Mouse (Mus musculus) heart, embryonic 10.5 days (tissue): ENCODE results near the gene Apob. TPM values are rescaled to one million over a fixed set of nuclear protein-coding genes. Genes with fewer than 3 reads are reported as not detected.

ENCODE experiments used
- DNase-seq: peaks from one replicate; pipeline ENCODE4 v3.0.0-alpha.2; 2017; ENCODE audit warnings: low spot score
- H3K27ac ChIP-seq: fragments of 300-500 bp; sonication (generic); 2 replicates; pipeline ENCODE4 v1.5.1; 2016; ENCODE audit warnings: mild to moderate bottlenecking
- H3K27me3 ChIP-seq: fragments of 300-500 bp; sonication (generic); 2 replicates; pipeline ENCODE4 v1.6.1; 2016; ENCODE audit warnings: mild to moderate bottlenecking; ENCODE audit not compliant: poor library complexity, insufficient read depth, severe bottlenecking
- H3K36me3 ChIP-seq: fragments of 300-500 bp; sonication (generic); 2 replicates; pipeline ENCODE4 v1.6.1; 2016; ENCODE audit warnings: mild to moderate bottlenecking, moderate library complexity
- H3K4me1 ChIP-seq: fragments of 300-500 bp; sonication (generic); 2 replicates; pipeline ENCODE4 v1.6.1; 2016; ENCODE audit warnings: mild to moderate bottlenecking
- H3K4me3 ChIP-seq: fragments of 300-500 bp; sonication (generic); 2 replicates; pipeline ENCODE4 v1.5.1; 2016; ENCODE audit warnings: mild to moderate bottlenecking, moderate library complexity
- H3K9me3 ChIP-seq: fragments of 300-500 bp; sonication (generic); 2 replicates; pipeline ENCODE4 v1.6.1; 2016; ENCODE audit warnings: mild to moderate bottlenecking, moderate library complexity
- WGBS: fragments of 180-500 bp; shearing (Covaris S2); methylation state at CpG from one replicate; pipeline ENCODE4 v1.1.7; 2016; 5-methylcytosine and 5-hydroxymethylcytosine counted together
- polyA plus RNA-seq: library from polyadenylated mRNA; unstranded; fragments of >200 nt; fragmentation: Nextera tagmentation; extraction: Ambion mirVana; gene quantifications from 2 replicates; pipeline ENCODE4 v1.2.1, GENCODE M21; 2016

Apob gene
- polyA plus RNA-seq, 1 experiment from 2014 or later = 6.3 TPM

DNA sequence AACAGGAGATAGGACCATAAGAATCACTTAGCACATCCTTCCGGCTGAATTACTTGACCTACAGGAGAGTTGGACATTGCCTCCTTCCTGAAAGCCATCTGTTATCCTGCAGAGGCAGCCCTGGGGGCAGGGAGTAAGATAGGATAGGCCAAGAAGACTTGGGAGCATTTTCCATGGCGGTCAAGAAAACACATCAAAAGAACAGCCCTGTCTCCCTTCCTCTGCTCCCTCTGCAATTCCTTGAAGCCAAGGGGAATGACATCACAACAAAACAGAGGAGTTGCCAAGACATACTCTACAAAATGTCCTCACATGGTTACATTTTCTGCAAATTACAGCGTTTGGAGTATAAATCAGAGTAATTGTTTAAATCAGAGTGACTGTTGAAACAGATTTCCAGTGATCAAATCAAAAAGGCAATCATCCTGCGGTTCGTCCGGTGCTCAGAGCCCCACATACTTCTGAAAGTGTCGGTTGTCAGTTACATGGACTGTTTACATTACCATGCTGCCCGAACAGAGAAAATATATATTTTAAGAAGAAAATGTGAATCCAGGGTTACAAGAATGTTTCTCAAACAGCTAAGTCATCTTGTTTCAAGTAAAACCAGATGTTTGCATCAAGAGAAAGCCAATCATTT is 78.7 kb downstream of the Apob start:
- no peak overlapping the region for H3K27ac ChIP-seq
- H3K27me3 ChIP-seq = peaks cover 2% of the 10 kb centered on the region; the same call in 1 of the 2 replicates
- DNase-seq = no peak
- no peaks in the 10 kb centered on the region for H3K9me3 ChIP-seq
- H3K36me3 ChIP-seq = no peaks in the 10 kb centered on the region
- no peak overlapping the region for H3K4me3 ChIP-seq
- 75% methylated on average over 8 of the region's 8 CpGs for WGBS
- H3K4me1 ChIP-seq = no peaks in the 10 kb centered on the region

DNA sequence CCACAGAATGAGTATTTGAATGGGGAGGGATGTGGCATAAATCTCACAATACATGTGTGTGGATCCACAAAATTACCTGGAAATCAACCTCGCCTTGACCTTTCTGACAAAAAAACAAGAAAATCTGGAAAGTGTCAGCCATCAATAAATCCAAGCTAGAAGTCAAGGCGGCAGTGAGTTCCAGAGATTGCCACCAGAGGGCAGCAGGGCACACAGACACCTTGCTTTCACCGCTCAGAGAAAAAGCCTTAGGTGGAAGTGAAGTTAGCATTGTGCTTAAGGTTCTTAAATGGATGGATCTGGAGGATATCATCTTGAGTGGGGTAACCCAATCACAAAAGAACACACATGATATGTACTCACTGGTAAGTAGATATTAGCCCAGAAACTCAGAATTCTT is 82.1 kb downstream of the Apob start:
- Histone ChIP-seq H3K27ac (no peak overlapping the region), H3K9me3 (no peaks in the 10 kb centered on the region), H3K4me3 (no peak overlapping the region), H3K4me1 (no peaks in the 10 kb centered on the region), H3K36me3 (no peaks in the 10 kb centered on the region), H3K27me3 (peaks cover 7% of the 10 kb centered on the region; the same call in 1 of the 2 replicates)
- no peak for DNase-seq
- 14% methylated on average over 3 of the region's 3 CpGs for WGBS

GRCm38 (mm10) chr12:8063363-8064065 is 86.1 kb downstream of the Apob start:
- H3K36me3 ChIP-seq = no peaks in the 10 kb centered on the region
- DNase-seq = no peak
- H3K4me3 ChIP-seq = no peak overlapping the region
- H3K9me3 ChIP-seq = no peaks in the 10 kb centered on the region
- WGBS = 66% methylated on average over 11 of the region's 11 CpGs
- peaks cover 7% of the 10 kb centered on the region; the same call in 1 of the 2 replicates for H3K27me3 ChIP-seq
- no peak overlapping the region for H3K27ac ChIP-seq
- no peaks in the 10 kb centered on the region for H3K4me1 ChIP-seq

Other genes starting within 250 kb of the Apob start
- gene Ldah, start 230.5 kb downstream of the Apob start, polyA plus RNA-seq = 60.2 and 63.4 TPM in 2 replicates